Mouse (Mus musculus) lung, postnatal 0 days (tissue): ENCODE results near the gene Polr3e.

Source experiments
- CTCF ChIP-seq: IDR thresholded peaks from 2 replicates; pipeline ENCODE4 v1.5.1; 2016; ENCODE audit warnings: antibody characterized with exemption, mild to moderate bottlenecking
- EP300 ChIP-seq: IDR thresholded peaks from 2 replicates; pipeline ENCODE4 v1.6.1; 2016; ENCODE audit warnings: antibody characterized with exemption, mild to moderate bottlenecking, control low read depth

DNA sequence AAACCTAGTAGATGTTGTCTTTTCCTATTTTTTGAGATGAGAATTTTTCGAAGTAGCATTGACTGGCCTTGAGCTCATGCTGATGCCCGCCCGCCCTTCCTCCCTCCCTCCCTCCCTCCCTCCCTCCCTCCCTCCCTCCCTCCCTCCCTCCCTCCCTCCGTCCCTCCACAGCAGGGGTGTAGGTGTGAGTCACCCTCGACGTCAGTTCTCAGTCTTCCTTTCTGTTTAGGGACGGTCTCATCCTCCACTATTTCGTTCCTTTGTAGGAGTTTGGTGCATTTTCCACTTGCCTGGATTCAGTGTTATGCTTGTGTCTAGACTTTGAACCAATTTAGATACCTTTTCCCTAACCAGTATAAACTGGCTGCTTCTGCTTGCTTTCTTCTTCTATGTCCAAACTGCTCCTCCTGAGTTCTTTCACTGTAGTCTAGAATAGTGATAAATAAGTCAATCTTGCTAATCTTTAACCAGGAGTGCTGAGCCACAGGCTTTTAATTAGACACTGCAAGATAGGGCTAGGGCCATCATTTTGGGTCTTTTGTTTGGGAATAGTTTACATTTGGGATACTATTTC lies 26.5 kb downstream of the Polr3e start:
- TF ChIP-seq EP300: no peak
- TF ChIP-seq CTCF: no peak
